Comparison of ENCODE assay signal across 10 mouse cellular contexts in the genomic region with DNA sequence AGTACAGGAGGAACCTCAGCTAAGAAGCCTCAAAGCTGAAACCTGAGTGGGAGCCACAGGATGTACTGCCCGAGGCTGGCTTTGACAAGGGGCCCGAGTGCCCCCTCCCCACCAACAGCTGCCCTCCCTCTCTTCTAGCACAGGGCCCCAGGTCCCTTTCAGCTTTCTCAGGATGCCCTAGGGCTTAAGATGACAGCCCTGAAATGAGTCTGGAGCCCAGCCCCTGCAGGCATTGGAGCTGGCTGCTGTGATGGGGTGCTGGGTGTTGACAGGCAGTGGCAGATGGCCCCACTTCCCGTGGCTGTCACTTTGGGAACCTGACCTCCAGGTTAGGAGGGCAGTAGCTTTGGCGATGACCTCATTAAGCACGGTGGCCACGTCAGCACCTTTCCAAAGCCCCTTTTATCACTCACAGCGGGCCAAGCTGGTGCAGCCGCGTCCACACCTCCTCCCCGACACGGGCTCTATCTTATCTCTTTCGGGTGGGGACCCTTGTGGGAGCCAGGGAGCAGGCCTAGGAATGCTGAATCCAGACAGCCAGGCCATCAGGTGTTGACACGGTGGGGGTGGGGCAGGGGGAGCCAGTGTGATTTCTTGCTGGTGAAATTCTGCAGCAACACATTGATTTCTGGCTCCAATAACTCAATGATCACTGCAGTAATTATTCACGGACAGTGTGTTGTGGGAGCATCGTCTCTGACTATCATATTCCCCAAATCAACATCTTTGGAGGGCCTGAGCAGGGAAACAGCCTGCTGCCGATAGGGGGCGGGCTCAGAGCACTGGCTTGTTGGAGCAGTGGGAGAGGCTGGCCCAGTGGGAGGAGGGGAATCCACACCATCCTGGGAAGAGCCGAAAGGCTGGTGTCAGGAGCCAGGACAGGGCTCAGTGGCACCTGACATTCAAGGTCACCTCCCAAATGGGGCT. TPM values are rescaled to one million over a fixed set of nuclear protein-coding genes. Genes with fewer than 3 reads are reported as not detected.
DNase-seq lines count a peak whose midpoint lies in the region; ATAC-seq lines count a peak whose summit lies in the region.
"Had no signal": no experiment of that assay in that cellular context is flagged by ENCODE, and none has a peak within 500 bp of the region (broad histone marks: within the 10 kb centered on the region; RNA-seq: fewer than 3 reads in every experiment).

No protein-coding gene starts in this region.

- peaks cover 42 to 51% of the 10 kb centered on the region in 2 experiments for H3K4me1 ChIP-seq in heart, embryonic 14.5 days (ENCODE audit: control insufficient read depth in 2 of 2, insufficient read depth in 2 of 2, low read length in 2 of 2)
- peaks cover 57% of the 10 kb centered on the region for H3K4me1 ChIP-seq in midbrain, embryonic 12.5 days

- ATAC-seq in heart, embryonic 14.5 days (ENCODE audit: insufficient number of reproducible peaks, insufficient read depth, low FRiP score, low read depth) = peak; percentile 88
- ATAC-seq in midbrain, embryonic 12.5 days (ENCODE audit: low FRiP score, low read depth) = peak; percentile 48; the same call in 1 of the 2 replicates
- no peak for ATAC-seq in erythroid progenitor cell, adult 5-6 weeks (replicated peaks; ENCODE audit: low FRiP score, poor library complexity, severe bottlenecking)

- peak overlapping the region; percentile 88 to 89 for H3K27ac ChIP-seq in heart, embryonic 14.5 days (replicated peaks in 1 of 2; ENCODE audit: control insufficient read depth in 1 of 2, insufficient read depth in 1 of 2, low read depth in 2 of 2, low read length in 2 of 2)
- H3K27ac ChIP-seq in midbrain, embryonic 12.5 days (replicated peaks) = 0 out of 2 replicates have a peak overlapping the region, but pooled peaks have one; percentile 25

- H3K36me3 ChIP-seq in heart, embryonic 14.5 days (ENCODE audit: control insufficient read depth, insufficient read depth, low read length) = no peaks in the 10 kb centered on the region
- no peaks in the 10 kb centered on the region for H3K36me3 ChIP-seq in midbrain, embryonic 12.5 days

- no peaks in the 10 kb centered on the region for H3K9me3 ChIP-seq in heart, embryonic 14.5 days (ENCODE audit: control insufficient read depth, low read length)
- H3K9me3 ChIP-seq in midbrain, embryonic 12.5 days = no peaks in the 10 kb centered on the region

- no peak overlapping the region for H3K4me3 ChIP-seq in heart, embryonic 14.5 days (ENCODE audit: control insufficient read depth in 1 of 2, insufficient read depth in 1 of 2, low read depth in 1 of 2, low read length in 2 of 2)
- H3K4me3 ChIP-seq in midbrain, embryonic 12.5 days = no peak overlapping the region

- peak overlapping the region; percentile 26; the same call in 1 of the 2 replicates for H3K4me2 ChIP-seq in heart, embryonic 14.5 days (ENCODE audit: low read length)
- no peak overlapping the region for H3K4me2 ChIP-seq in midbrain, embryonic 12.5 days (replicated peaks)

- H3K9ac ChIP-seq in heart, embryonic 14.5 days (ENCODE audit: low read length) = peak overlapping the region; percentile 38
- H3K9ac ChIP-seq in midbrain, embryonic 12.5 days (replicated peaks) = no peak overlapping the region

- intact Hi-C loops in left cerebral cortex, postnatal 4 days (cut with DNase I) = no loop called here

- WGBS in heart, embryonic 14.5 days = under 1% methylated on average over 18 of the region's 18 CpGs
- 39% methylated on average over 18 of the region's 18 CpGs for WGBS in midbrain, embryonic 12.5 days

- peaks cover 10% of the 10 kb centered on the region; the same call in 1 of the 2 replicates for H3K27me3 ChIP-seq in heart, embryonic 14.5 days (ENCODE audit: control insufficient read depth, insufficient read depth, low read length)
- peaks cover 13% of the 10 kb centered on the region for H3K27me3 ChIP-seq in midbrain, embryonic 12.5 days

- peak; percentile 28 to 36 for DNase-seq in left cerebral cortex, adult 18-20 months (ENCODE audit: low spot score in 2 of 2)
- no peak for DNase-seq in left cerebral cortex, adult 8-10 months (ENCODE audit: low spot score in 2 of 2)
- DNase-seq in embryo, embryonic 10 days (ENCODE audit: low spot score) = peak; percentile 78
- peak; percentile 67 for DNase-seq in left cerebral cortex, postnatal 4 days
- no peak for DNase-seq in urinary bladder, postnatal 25 days (ENCODE audit: low spot score)

RNA-seq across cellular contexts. Expression of a gene that starts 57.5 kb away (rescaled TPM):
- not detected for total RNA-seq in left cerebral cortex, adult 18-20 months (2021)
- total RNA-seq in left cerebral cortex, adult 8-10 months (2022) = not detected
- polyA plus RNA-seq in heart, embryonic 14.5 days (2014; fragmentation: Nextera tagmentation; extraction: Ambion mirVana) = not detected in 2 replicates
- total RNA-seq in left cerebral cortex, postnatal 4 days (2021) = not detected
- not detected in 2 replicates for polyA plus RNA-seq in midbrain, embryonic 12.5 days (2016; fragmentation: Nextera tagmentation; extraction: Ambion mirVana)
- total RNA-seq in erythroid progenitor cell, adult 5-6 weeks (2015; ENCODE audit: low replicate concordance) = not detected in 2 replicates
- not detected in 2 replicates for total RNA-seq in erythroid progenitor cell, adult 5-6 weeks (2017; ENCODE audit: low replicate concordance)
- polyA plus RNA-seq: large intestine, adult 2 months; stomach, embryonic 14.5 days had no signal

Comparison
In these comparisons a context has a peak if more than half of its experiments do, and no peak if none do; other contexts are left out.
1. DNase-seq: peak in left cerebral cortex, adult 18-20 months (2 of 2), embryo, embryonic 10 days (single experiment) and left cerebral cortex, postnatal 4 days (single experiment); none in left cerebral cortex, adult 8-10 months (0 of 2) and urinary bladder, postnatal 25 days (single experiment).